In genomic region chr11:84116221-84116620, GRCm38 (mm10) we compare ENCODE assay signal across 24 mouse cellular contexts. TPM values are rescaled to one million over a fixed set of nuclear protein-coding genes. Genes with fewer than 3 reads are reported as not detected.
DNase-seq lines count a peak whose midpoint lies in the region; ATAC-seq and TF ChIP-seq lines count a peak whose summit lies in the region.
"Had no signal": no experiment of that assay in that cellular context is flagged by ENCODE, and none has a peak within 500 bp of the region (broad histone marks: within the 10 kb centered on the region; RNA-seq: fewer than 3 reads in every experiment).

No protein-coding gene starts in this region.

- H3K4me3 ChIP-seq in intestine, postnatal 0 days (ENCODE audit: low read depth, low read length), result no peak overlapping the region
- no peak overlapping the region for H3K4me3 ChIP-seq in intestine, embryonic 15.5 days (replicated peaks)
- no peak overlapping the region for H3K4me3 ChIP-seq in midbrain, postnatal 0 days (ENCODE audit: low read depth, low read length)
- H3K4me3 ChIP-seq in midbrain, embryonic 14.5 days (replicated peaks; ENCODE audit: low read depth, low read length), result no peak overlapping the region
- H3K4me3 ChIP-seq in stomach, postnatal 0 days (ENCODE audit: low read depth, low read length), result no peak overlapping the region
- H3K4me3 ChIP-seq: erythroblast, embryonic 14.5 days; limb, embryonic 10.5 days; liver, embryonic 13.5 days had no signal

- H3K9ac ChIP-seq in intestine, postnatal 0 days (ENCODE audit: low read depth, low read length), result no peak overlapping the region
- H3K9ac ChIP-seq in intestine, embryonic 15.5 days, result no peak overlapping the region
- H3K9ac ChIP-seq in midbrain, postnatal 0 days (replicated peaks; ENCODE audit: low read length, poor library complexity, severe bottlenecking), result no peak overlapping the region
- H3K9ac ChIP-seq in midbrain, embryonic 14.5 days (replicated peaks; ENCODE audit: low read length), result no peak overlapping the region
- no peak overlapping the region for H3K9ac ChIP-seq in stomach, postnatal 0 days (ENCODE audit: low read length)
- H3K9ac ChIP-seq: liver, embryonic 13.5 days had no signal

- H3K9me3 ChIP-seq in intestine, postnatal 0 days (ENCODE audit: control insufficient read depth), result no peaks in the 10 kb centered on the region
- no peaks in the 10 kb centered on the region for H3K9me3 ChIP-seq in intestine, embryonic 15.5 days
- H3K9me3 ChIP-seq in midbrain, postnatal 0 days (ENCODE audit: low read length), result no peaks in the 10 kb centered on the region
- no peaks in the 10 kb centered on the region for H3K9me3 ChIP-seq in midbrain, embryonic 14.5 days (ENCODE audit: control insufficient read depth, low read length)
- H3K9me3 ChIP-seq in stomach, postnatal 0 days (ENCODE audit: control insufficient read depth, low read length), result no peaks in the 10 kb centered on the region
- H3K9me3 ChIP-seq: limb, embryonic 10.5 days; liver, embryonic 13.5 days had no signal

- no peak overlapping the region for H3K4me2 ChIP-seq in intestine, postnatal 0 days (replicated peaks; ENCODE audit: low read depth)
- no peak overlapping the region for H3K4me2 ChIP-seq in intestine, embryonic 15.5 days (replicated peaks)
- H3K4me2 ChIP-seq in midbrain, postnatal 0 days (ENCODE audit: low read depth, low read length, poor library complexity, severe bottlenecking), result no peak overlapping the region
- no peak overlapping the region for H3K4me2 ChIP-seq in midbrain, embryonic 14.5 days (ENCODE audit: low read length)
- H3K4me2 ChIP-seq in stomach, postnatal 0 days (replicated peaks; ENCODE audit: low read depth), result no peak overlapping the region
- H3K4me2 ChIP-seq: liver, embryonic 13.5 days; midbrain, embryonic 11.5 days had no signal

- TF ChIP-seq CTCF in intestine, postnatal 0 days (IDR thresholded peaks at IDR 0.05; ENCODE audit: low read depth), result peak; percentile 52
- TF ChIP-seq CTCF in midbrain, postnatal 0 days (IDR thresholded peaks at IDR 0.05), result peak; percentile 58
- TF ChIP-seq CTCF in stomach, postnatal 0 days (IDR thresholded peaks at IDR 0.05; ENCODE audit: low read depth), result peak; percentile 56

- no peak for ATAC-seq in intestine, postnatal 0 days
- no peak for ATAC-seq in intestine, embryonic 15.5 days
- ATAC-seq in midbrain, postnatal 0 days (ENCODE audit: low FRiP score), result no peak
- ATAC-seq in midbrain, embryonic 14.5 days (ENCODE audit: low FRiP score, low TSS enrichment), result no peak
- ATAC-seq in stomach, postnatal 0 days (ENCODE audit: low FRiP score, low TSS enrichment), result no peak
- ATAC-seq: forebrain, embryonic 14.5 days; hindbrain, embryonic 16.5 days had no signal

- peaks cover 54% of the 10 kb centered on the region for H3K36me3 ChIP-seq in intestine, postnatal 0 days (ENCODE audit: control insufficient read depth, insufficient read depth)
- peaks cover 22% of the 10 kb centered on the region for H3K36me3 ChIP-seq in intestine, embryonic 15.5 days
- H3K36me3 ChIP-seq in midbrain, postnatal 0 days (ENCODE audit: insufficient read depth, low read length), result peaks cover 36% of the 10 kb centered on the region
- peaks cover 69% of the 10 kb centered on the region for H3K36me3 ChIP-seq in midbrain, embryonic 14.5 days (ENCODE audit: control insufficient read depth, insufficient read depth, low read length)
- peaks cover 15% of the 10 kb centered on the region for H3K36me3 ChIP-seq in stomach, postnatal 0 days (ENCODE audit: control insufficient read depth, insufficient read depth, low read length)

- WGBS in intestine, postnatal 0 days, result 56% methylated on average over 2 of the region's 2 CpGs
- WGBS in intestine, embryonic 15.5 days, result 68% methylated on average over 2 of the region's 2 CpGs
- 64% methylated on average over 2 of the region's 2 CpGs for WGBS in midbrain, postnatal 0 days
- WGBS in midbrain, embryonic 14.5 days, result 65% methylated on average over 2 of the region's 2 CpGs
- 58% methylated on average over 2 of the region's 2 CpGs for WGBS in stomach, postnatal 0 days

- H3K27ac ChIP-seq in intestine, postnatal 0 days (ENCODE audit: low read depth, low read length), result no peak overlapping the region
- H3K27ac ChIP-seq in intestine, embryonic 15.5 days, result no peak overlapping the region
- no peak overlapping the region for H3K27ac ChIP-seq in midbrain, postnatal 0 days (ENCODE audit: low read depth, low read length)
- no peak overlapping the region for H3K27ac ChIP-seq in midbrain, embryonic 14.5 days (replicated peaks; ENCODE audit: low read depth, low read length)
- H3K27ac ChIP-seq in stomach, postnatal 0 days (replicated peaks), result no peak overlapping the region
- H3K27ac ChIP-seq: limb, embryonic 10.5 days; liver, embryonic 13.5 days had no signal

- DNase-seq in embryo, embryonic 10.5 days (ENCODE audit: low spot score), result peak; percentile 3
- DNase-seq in embryo, embryonic 11 days, result no peak
- no peak for DNase-seq in midbrain, postnatal 0 days (ENCODE audit: low spot score)
- DNase-seq in midbrain, embryonic 14.5 days, result no peak
- DNase-seq in stomach, postnatal 0 days (ENCODE audit: low spot score), result no peak
- no peak for DNase-seq in testis, postnatal 10 days (ENCODE audit: low spot score)
- DNase-seq: B cell, adult 2 months; kidney, adult 9 months; liver, embryonic 13.5 days; right cerebral cortex, postnatal 4 days had no signal

- no peak for TF ChIP-seq EP300 in stomach, postnatal 0 days (optimal IDR thresholded peaks at IDR 0.05)

- no peaks in the 10 kb centered on the region for H3K27me3 ChIP-seq in intestine, postnatal 0 days (replicated peaks; ENCODE audit: control insufficient read depth, insufficient read depth, low read length)
- no peaks in the 10 kb centered on the region for H3K27me3 ChIP-seq in intestine, embryonic 15.5 days (replicated peaks)
- no peaks in the 10 kb centered on the region for H3K27me3 ChIP-seq in midbrain, postnatal 0 days (ENCODE audit: insufficient read depth, low read length)
- no peaks in the 10 kb centered on the region for H3K27me3 ChIP-seq in midbrain, embryonic 14.5 days (ENCODE audit: control insufficient read depth, insufficient read depth, low read length)
- no peaks in the 10 kb centered on the region for H3K27me3 ChIP-seq in stomach, postnatal 0 days (ENCODE audit: control insufficient read depth, insufficient read depth, low read length)
- H3K27me3 ChIP-seq: liver, embryonic 13.5 days had no signal

- H3K4me1 ChIP-seq in intestine, postnatal 0 days (replicated peaks; ENCODE audit: control insufficient read depth, insufficient read depth, low read length), result no peaks in the 10 kb centered on the region
- H3K4me1 ChIP-seq in intestine, embryonic 15.5 days (replicated peaks), result no peaks in the 10 kb centered on the region
- H3K4me1 ChIP-seq in midbrain, postnatal 0 days (ENCODE audit: insufficient read depth, low read length), result no peaks in the 10 kb centered on the region
- H3K4me1 ChIP-seq in midbrain, embryonic 14.5 days (ENCODE audit: control insufficient read depth, insufficient read depth, low read length), result no peaks in the 10 kb centered on the region
- H3K4me1 ChIP-seq in stomach, postnatal 0 days (replicated peaks; ENCODE audit: control insufficient read depth, insufficient read depth), result 0 out of 2 replicates have a peak, but pooled peaks cover 1% of the 10 kb centered on the region
- H3K4me1 ChIP-seq: limb, embryonic 10.5 days had no signal

RNA-seq across cellular contexts. Expression of gene Tada2a, which starts 13.2 kb away (rescaled TPM):
- 8.3 and 9.8 TPM in 2 replicates for polyA plus RNA-seq in intestine, postnatal 0 days (2015; fragmentation: Nextera tagmentation; extraction: Ambion mirVana)
- 25.4 and 25.9 TPM in 2 replicates for polyA plus RNA-seq in intestine, embryonic 15.5 days (2015; fragmentation: Nextera tagmentation; extraction: Ambion mirVana)
- 20.3 and 21.4 TPM in 2 replicates for total RNA-seq in midbrain, postnatal 0 days (2014; rRNA removed)
- polyA plus RNA-seq in midbrain, postnatal 0 days (2015; fragmentation: Nextera tagmentation; extraction: Ambion mirVana), result 25.8 and 25.9 TPM in 2 replicates
- 27.6 and 31.0 TPM in 2 replicates for polyA plus RNA-seq in midbrain, embryonic 14.5 days (2014; fragmentation: Nextera tagmentation; extraction: Ambion mirVana)
- 12.5 and 13.2 TPM in 2 replicates for polyA plus RNA-seq in stomach, postnatal 0 days (2015; fragmentation: Nextera tagmentation; extraction: Ambion mirVana)

RNA-seq across cellular contexts. Expression of gene Acaca, which starts 13.3 kb away (rescaled TPM):
- polyA plus RNA-seq in intestine, postnatal 0 days (2015; fragmentation: Nextera tagmentation; extraction: Ambion mirVana), result 2.5 and 3.1 TPM in 2 replicates
- polyA plus RNA-seq in intestine, embryonic 15.5 days (2015; fragmentation: Nextera tagmentation; extraction: Ambion mirVana), result 12.3 and 15.0 TPM in 2 replicates
- 123 and 139 TPM in 2 replicates for total RNA-seq in midbrain, postnatal 0 days (2014; rRNA removed)
- polyA plus RNA-seq in midbrain, postnatal 0 days (2015; fragmentation: Nextera tagmentation; extraction: Ambion mirVana), result 17.2 and 19.3 TPM in 2 replicates
- 33.4 and 40.8 TPM in 2 replicates for polyA plus RNA-seq in midbrain, embryonic 14.5 days (2014; fragmentation: Nextera tagmentation; extraction: Ambion mirVana)
- polyA plus RNA-seq in stomach, postnatal 0 days (2015; fragmentation: Nextera tagmentation; extraction: Ambion mirVana), result 4.5 TPM in 2 replicates

RNA-seq across cellular contexts. Expression of gene Dusp14, which starts 47.2 kb away (rescaled TPM):
- 27.6 and 28.0 TPM in 2 replicates for polyA plus RNA-seq in intestine, postnatal 0 days (2015; fragmentation: Nextera tagmentation; extraction: Ambion mirVana)
- 15.7 and 16.9 TPM in 2 replicates for polyA plus RNA-seq in intestine, embryonic 15.5 days (2015; fragmentation: Nextera tagmentation; extraction: Ambion mirVana)
- total RNA-seq in midbrain, postnatal 0 days (2014; rRNA removed), result 9.1 and 18.1 TPM in 2 replicates
- 8.8 and 8.9 TPM in 2 replicates for polyA plus RNA-seq in midbrain, postnatal 0 days (2015; fragmentation: Nextera tagmentation; extraction: Ambion mirVana)
- 8.4 and 9.0 TPM in 2 replicates for polyA plus RNA-seq in midbrain, embryonic 14.5 days (2014; fragmentation: Nextera tagmentation; extraction: Ambion mirVana)
- polyA plus RNA-seq in stomach, postnatal 0 days (2015; fragmentation: Nextera tagmentation; extraction: Ambion mirVana), result 118 and 130 TPM in 2 replicates
- polyA plus RNA-seq: erythroblast, embryonic 14.5 days had no signal

RNA-seq across cellular contexts. Expression of gene Gm11437, which starts 51.1 kb away (rescaled TPM):
- 0.24 TPM in 1 of 2 replicates, not detected in the other for polyA plus RNA-seq in intestine, postnatal 0 days (2015; fragmentation: Nextera tagmentation; extraction: Ambion mirVana)
- polyA plus RNA-seq in intestine, embryonic 15.5 days (2015; fragmentation: Nextera tagmentation; extraction: Ambion mirVana), result not detected in 2 replicates
- not detected in 2 replicates for total RNA-seq in midbrain, postnatal 0 days (2014; rRNA removed)
- polyA plus RNA-seq in midbrain, postnatal 0 days (2015; fragmentation: Nextera tagmentation; extraction: Ambion mirVana), result 0.16 TPM in 1 of 2 replicates, not detected in the other
- polyA plus RNA-seq in midbrain, embryonic 14.5 days (2014; fragmentation: Nextera tagmentation; extraction: Ambion mirVana), result 0.29 TPM in 1 of 2 replicates, not detected in the other
- not detected in 2 replicates for polyA plus RNA-seq in stomach, postnatal 0 days (2015; fragmentation: Nextera tagmentation; extraction: Ambion mirVana)
- total RNA-seq: adrenal gland, adult 18-20 months; ES-E14; gastrocnemius, adult 18-20 months; heart, adult 8-10 months; heart, postnatal 25 days had no signal
- polyA plus RNA-seq: embryonic facial prominence, embryonic 11.5 days; erythroblast, embryonic 14.5 days; forebrain, embryonic 14.5 days; limb, embryonic 10.5 days; liver, embryonic 13.5 days; midbrain, embryonic 11.5 days; urinary bladder, adult 2 months had no signal
